Mouse (Mus musculus): ENCODE measurements around the gene Onecut1. TPM values are rescaled to one million over a fixed set of nuclear protein-coding genes. Genes with fewer than 3 reads are reported as not detected.

Gene Onecut1
- total and polyA plus RNA-seq, 3 experiments, result not detected

DNA sequence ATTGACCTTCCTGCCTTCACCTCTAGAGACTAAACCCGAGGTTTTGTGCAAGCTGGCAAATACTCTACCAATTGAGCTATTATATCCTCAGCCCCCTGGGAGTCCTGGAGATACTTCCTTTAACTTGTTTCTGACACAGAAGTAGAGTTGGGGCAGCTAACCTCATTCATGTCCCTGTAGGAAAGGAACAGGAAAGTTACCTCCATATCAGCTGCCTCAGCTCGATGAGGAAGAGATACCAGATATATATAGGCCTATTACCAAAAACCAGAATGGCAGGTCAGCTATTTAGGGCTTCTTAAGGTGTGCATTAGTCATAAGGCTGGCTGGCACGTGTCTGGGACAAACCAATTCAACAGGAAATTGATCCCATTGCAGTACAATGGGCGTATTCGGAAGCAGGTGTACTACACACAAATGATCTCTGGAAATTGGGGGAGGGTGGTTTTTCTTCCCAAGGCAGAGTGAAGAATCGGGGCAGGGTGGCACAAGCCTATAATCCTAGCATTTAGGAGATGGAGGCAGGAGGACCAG, 48.6 kb downstream of the Onecut1 start:
- Histone ChIP-seq H3K36me3 (ENCODE audit: control insufficient read depth in 1 of 2, insufficient read depth in 2 of 2, low read length in 2 of 2) (no peaks in the 10 kb centered on the region), H3K4me3 (ENCODE audit: control insufficient read depth in 1 of 2, insufficient read depth in 1 of 2, low read depth in 2 of 2, low read length in 2 of 2) (no peak overlapping the region), H3K79me2 (ENCODE audit: control insufficient read depth, insufficient read depth, low read length, poor library complexity) (no peaks in the 10 kb centered on the region), H3K4me1 (ENCODE audit: control insufficient read depth in 1 of 2, insufficient read depth in 2 of 2, low read length in 2 of 2) (no peaks in the 10 kb centered on the region), H3K27me3 (ENCODE audit: control insufficient read depth in 1 of 2, insufficient read depth in 2 of 2, low read length in 2 of 2) (no peaks in the 10 kb centered on the region; a peak in 3 of 4 replicates), H3K27ac (ENCODE audit: control insufficient read depth, low read depth, low read length) (no peak overlapping the region), H3K9ac (ENCODE audit: control insufficient read depth, low read depth, low read length, poor library complexity, severe bottlenecking) (no peak overlapping the region), H3K9me3 (replicated peaks; ENCODE audit: insufficient read depth, low read length) (no peaks in the 10 kb centered on the region)
- TF ChIP-seq POLR2AphosphoS5 (IDR thresholded peaks at IDR 0.05; ENCODE audit: borderline replicate concordance, low read depth, low read length) (no peak), ELF1 (IDR thresholded peaks at IDR 0.05; ENCODE audit: low read depth, low read length) (no peak), MYC (IDR thresholded peaks at IDR 0.05; ENCODE audit: low read depth, low read length) (no peak)
- no peak for DNase-seq (ENCODE audit: low read depth, low spot score)

DNA sequence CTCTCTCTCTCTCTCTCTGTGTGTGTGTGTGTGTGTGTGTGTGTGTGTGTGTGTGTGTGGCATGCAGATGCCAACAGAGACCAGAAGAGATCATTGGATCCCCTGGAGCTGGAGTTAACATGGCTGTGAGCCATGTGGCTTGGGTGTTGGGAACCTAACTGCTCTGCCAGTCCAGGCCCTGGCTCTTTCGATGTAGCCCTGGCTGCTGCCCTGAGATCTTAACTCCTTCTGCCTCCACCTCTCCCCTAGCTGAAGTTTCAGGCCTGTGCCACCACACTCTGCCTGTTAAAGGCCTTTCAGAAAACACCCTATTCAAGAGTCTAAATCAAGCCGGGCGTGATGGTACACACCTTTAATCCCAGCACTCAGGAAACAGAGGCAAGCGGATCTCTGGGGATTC, 49.7 kb downstream of the Onecut1 start:
- no peak for TF ChIP-seq BHLHE40 (IDR thresholded peaks at IDR 0.05; ENCODE audit: borderline replicate concordance, low read depth, low read length)
- no peak for TF ChIP-seq POLR2AphosphoS5 (IDR thresholded peaks at IDR 0.05; ENCODE audit: borderline replicate concordance, low read depth, low read length)
- no peak for TF ChIP-seq NRF1 (IDR thresholded peaks at IDR 0.05; ENCODE audit: insufficient read depth, low read depth, low read length, poor library complexity, severe bottlenecking)
- TF ChIP-seq USF2 (IDR thresholded peaks at IDR 0.05; ENCODE audit: borderline replicate concordance in 1 of 2, insufficient read depth in 1 of 2, low read depth in 1 of 2, low read length in 2 of 2), result no peak
- TF ChIP-seq TCF12 (IDR thresholded peaks at IDR 0.05; ENCODE audit: low read depth, low read length), result no peak
- TF ChIP-seq MAX (IDR thresholded peaks at IDR 0.05; ENCODE audit: low read length), result no peak
- no peak for TF ChIP-seq GABPA (IDR thresholded peaks at IDR 0.05; ENCODE audit: low read depth, low read length)

DNA sequence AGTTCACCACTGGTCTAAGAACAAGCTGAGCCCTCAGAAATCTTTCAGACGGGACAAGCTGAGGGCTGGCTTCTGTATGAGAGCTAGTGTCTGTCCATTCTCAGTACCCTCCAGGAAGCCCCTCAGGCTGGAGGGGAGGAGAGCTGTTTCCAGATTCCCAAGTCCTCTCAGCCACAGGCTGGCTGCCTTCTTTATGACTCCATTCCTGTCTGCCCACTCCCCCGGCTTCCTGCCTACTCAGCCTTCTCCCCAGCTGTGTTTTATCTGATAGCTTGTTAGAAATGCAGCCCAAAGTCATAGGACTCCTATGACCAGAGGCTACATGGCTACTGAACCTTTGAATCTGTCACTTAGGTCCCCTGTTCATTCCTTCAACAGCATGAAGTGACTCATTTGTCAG, 50.2 kb downstream of the Onecut1 start:
- no peaks in the 10 kb centered on the region for H3K79me2 ChIP-seq (ENCODE audit: control insufficient read depth, insufficient read depth, low read length, poor library complexity)
- TF ChIP-seq CHD1 (IDR thresholded peaks at IDR 0.05; ENCODE audit: low read depth, low read length), result no peak
- no peak for TF ChIP-seq SIN3A (IDR thresholded peaks at IDR 0.05; ENCODE audit: low read length)
- TF ChIP-seq POLR2A (IDR thresholded peaks at IDR 0.05; ENCODE audit: control insufficient read depth in 1 of 2, insufficient read depth in 1 of 2, low read depth in 1 of 2, low read length in 2 of 2, poor library complexity in 1 of 2), result no peak
- no peak for TF ChIP-seq ZC3H11A (IDR thresholded peaks at IDR 0.05; ENCODE audit: low read depth, low read length)
- no peak for TF ChIP-seq NRF1 (IDR thresholded peaks at IDR 0.05; ENCODE audit: insufficient read depth, low read depth, low read length, poor library complexity, severe bottlenecking)
- no peak for TF ChIP-seq USF2 (IDR thresholded peaks at IDR 0.05; ENCODE audit: borderline replicate concordance in 1 of 2, insufficient read depth in 1 of 2, low read depth in 1 of 2, low read length in 2 of 2)
- no peak for TF ChIP-seq POLR2AphosphoS5 (IDR thresholded peaks at IDR 0.05; ENCODE audit: borderline replicate concordance, low read depth, low read length)
- TF ChIP-seq ELF1 (IDR thresholded peaks at IDR 0.05; ENCODE audit: low read depth, low read length), result no peak
- no peak for TF ChIP-seq MYC (IDR thresholded peaks at IDR 0.05; ENCODE audit: low read depth, low read length)
- no peak for TF ChIP-seq TCF12 (IDR thresholded peaks at IDR 0.05; ENCODE audit: low read depth, low read length)
- no peak for TF ChIP-seq KAT2A (conservative IDR thresholded peaks at IDR 0.05; ENCODE audit: low read depth, low read length)
- TF ChIP-seq GABPA (IDR thresholded peaks at IDR 0.05; ENCODE audit: low read depth, low read length), result no peak
- H3K9ac ChIP-seq (ENCODE audit: control insufficient read depth, low read depth, low read length, poor library complexity, severe bottlenecking), result no peak overlapping the region
- DNase-seq (ENCODE audit: low read depth, low spot score), result no peak
- no peaks in the 10 kb centered on the region for H3K4me1 ChIP-seq (ENCODE audit: control insufficient read depth in 1 of 2, insufficient read depth in 2 of 2, low read length in 2 of 2)
- no peak overlapping the region for H3K4me3 ChIP-seq (ENCODE audit: control insufficient read depth in 1 of 2, insufficient read depth in 1 of 2, low read depth in 2 of 2, low read length in 2 of 2)
- no peaks in the 10 kb centered on the region; a peak in 3 of 4 replicates for H3K27me3 ChIP-seq (ENCODE audit: control insufficient read depth in 1 of 2, insufficient read depth in 2 of 2, low read length in 2 of 2)
- H3K9me3 ChIP-seq (replicated peaks; ENCODE audit: insufficient read depth, low read length), result no peaks in the 10 kb centered on the region
- H3K27ac ChIP-seq (ENCODE audit: control insufficient read depth, low read depth, low read length), result no peak overlapping the region
- no peaks in the 10 kb centered on the region for H3K36me3 ChIP-seq (ENCODE audit: control insufficient read depth in 1 of 2, insufficient read depth in 2 of 2, low read length in 2 of 2)

More for the DNA sequence above, 49.7 kb downstream of the Onecut1 start:
- H3K4me1 ChIP-seq (ENCODE audit: control insufficient read depth in 1 of 2, insufficient read depth in 2 of 2, low read length in 2 of 2), result no peaks in the 10 kb centered on the region
- DNase-seq (ENCODE audit: low read depth, low spot score), result no peak
- no peaks in the 10 kb centered on the region for H3K36me3 ChIP-seq (ENCODE audit: control insufficient read depth in 1 of 2, insufficient read depth in 2 of 2, low read length in 2 of 2)
- H3K9ac ChIP-seq (ENCODE audit: control insufficient read depth, low read depth, low read length, poor library complexity, severe bottlenecking), result no peak overlapping the region
- H3K79me2 ChIP-seq (ENCODE audit: control insufficient read depth, insufficient read depth, low read length, poor library complexity), result no peaks in the 10 kb centered on the region
- no peaks in the 10 kb centered on the region for H3K9me3 ChIP-seq (replicated peaks; ENCODE audit: insufficient read depth, low read length)
- H3K4me3 ChIP-seq (ENCODE audit: control insufficient read depth in 1 of 2, insufficient read depth in 1 of 2, low read depth in 2 of 2, low read length in 2 of 2), result no peak overlapping the region
- H3K27me3 ChIP-seq (ENCODE audit: control insufficient read depth in 1 of 2, insufficient read depth in 2 of 2, low read length in 2 of 2), result no peaks in the 10 kb centered on the region; a peak in 3 of 4 replicates
- H3K27ac ChIP-seq (ENCODE audit: control insufficient read depth, low read depth, low read length), result no peak overlapping the region

Data from MEL (cell line).